Mouse (Mus musculus) ES-Bruce4 (cell line): ENCODE results near the gene Ptprm. TPM values are rescaled to one million over a fixed set of nuclear protein-coding genes. Genes with fewer than 3 reads are reported as not detected.

Experiments
- H3K27ac ChIP-seq: 2 replicates; pipeline ENCODE4 v1.5.1; 2012; ENCODE audit warnings: low read length, inconsistent platforms; ENCODE audit not compliant: insufficient read depth
- H3K27me3 ChIP-seq: 2 replicates; pipeline ENCODE4 v1.6.1; 2012; ENCODE audit warnings: mild to moderate bottlenecking, low read length, inconsistent platforms; ENCODE audit not compliant: control insufficient read depth, poor library complexity, insufficient read depth, severe bottlenecking
- H3K36me3 ChIP-seq: 2 replicates; pipeline ENCODE4 v1.6.1; 2012; ENCODE audit warnings: inconsistent platforms, mild to moderate bottlenecking, low read length, moderate library complexity; ENCODE audit not compliant: control insufficient read depth, poor library complexity, insufficient read depth, severe bottlenecking
- H3K4me1 ChIP-seq: one replicate; pipeline ENCODE4 v1.8.1; 2011; ENCODE audit warnings: low read length; ENCODE audit not compliant: control insufficient read depth, insufficient read depth
- H3K4me3 ChIP-seq: 2 replicates; pipeline ENCODE4 v1.5.1; 2011; ENCODE audit warnings: low read depth, mild to moderate bottlenecking, low read length
- H3K9ac ChIP-seq: 2 replicates; pipeline ENCODE4 v1.6.1; 2012; ENCODE audit warnings: low read depth, mild to moderate bottlenecking, inconsistent platforms; ENCODE audit not compliant: poor library complexity, severe bottlenecking
- H3K9me3 ChIP-seq: replicated peaks from 2 replicates; pipeline ENCODE4 v1.6.1; 2012; ENCODE audit warnings: mild to moderate bottlenecking, low read length, inconsistent platforms; ENCODE audit not compliant: control insufficient read depth, poor library complexity, insufficient read depth, severe bottlenecking
- CTCF ChIP-seq: IDR thresholded peaks from one replicate; pipeline ENCODE4 v1.8.1; 2011; ENCODE audit warnings: low read depth, low read length
- EP300 ChIP-seq: IDR thresholded peaks from 2 replicates; pipeline ENCODE4 v1.6.1; 2011; ENCODE audit warnings: low read depth, low read length; ENCODE audit not compliant: insufficient read depth
- POLR2A ChIP-seq: IDR thresholded peaks from one replicate; pipeline ENCODE4 v1.8.1; 2011; ENCODE audit warnings: low read length; ENCODE audit not compliant: insufficient read depth
- polyA plus RNA-seq: library from polyadenylated mRNA; stranded (reverse); fragments of >200 nt; gene quantifications from 2 replicates; pipeline ENCODE4 v1.2.4, GENCODE M21; 2011; ENCODE audit warnings: low read depth; ENCODE audit not compliant: missing spikeins, insufficient read depth, insufficient read length

Ptprm gene
- polyA plus RNA-seq, 1 experiment: 10.8 TPM

DNA sequence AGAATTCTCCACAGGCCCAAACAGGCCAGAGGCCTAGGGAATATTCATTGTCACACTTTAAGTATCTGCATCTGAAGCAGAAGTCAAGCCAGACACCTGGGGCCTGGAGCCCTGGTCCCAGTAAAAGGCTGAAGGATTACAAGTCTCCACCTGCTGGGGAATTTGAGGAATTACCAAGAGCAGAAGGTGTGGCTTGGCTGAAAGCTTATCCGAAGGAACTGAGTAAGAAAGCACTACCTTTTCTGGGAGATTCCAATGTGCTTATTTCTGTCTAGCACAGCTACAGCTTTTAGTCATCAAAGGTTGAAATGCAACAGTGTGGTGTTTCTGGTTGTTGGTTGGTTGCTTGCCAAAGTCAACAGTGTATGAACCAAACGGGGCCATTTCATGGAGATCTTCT, 178.4 kb downstream of the Ptprm start:
- Histone ChIP-seq H3K4me3 (no peak overlapping the region), H3K27me3 (no peaks in the 10 kb centered on the region), H3K27ac (no peak overlapping the region), H3K9ac (no peak overlapping the region), H3K36me3 (no peaks in the 10 kb centered on the region), H3K9me3 (no peaks in the 10 kb centered on the region), H3K4me1 (no peaks in the 10 kb centered on the region)
- TF ChIP-seq CTCF: no peak
- no peak for TF ChIP-seq POLR2A
- no peak for TF ChIP-seq EP300

DNA sequence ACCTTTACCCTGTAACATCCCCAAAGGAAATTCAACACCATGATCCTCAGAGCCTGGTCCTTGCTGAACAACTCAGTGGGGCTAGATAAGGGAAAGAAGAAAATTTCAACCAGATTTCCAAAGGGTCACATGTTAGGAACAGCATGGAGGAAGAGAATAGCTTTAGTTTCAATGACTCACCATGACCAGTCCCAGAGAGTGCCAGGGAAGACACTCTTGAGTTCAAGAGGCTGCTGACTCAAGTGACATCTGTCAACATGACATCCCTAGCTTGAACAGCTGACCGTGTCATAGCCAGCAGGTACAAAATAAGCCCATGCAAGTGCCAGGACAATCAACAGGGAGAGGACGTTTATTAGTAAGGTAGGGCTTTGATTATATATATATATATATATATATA, 182.9 kb downstream of the Ptprm start:
- Histone ChIP-seq H3K4me3 (no peak overlapping the region), H3K9me3 (no peaks in the 10 kb centered on the region), H3K4me1 (no peaks in the 10 kb centered on the region), H3K36me3 (no peaks in the 10 kb centered on the region), H3K9ac (no peak overlapping the region), H3K27ac (no peak overlapping the region), H3K27me3 (no peaks in the 10 kb centered on the region)
- TF ChIP-seq EP300: no peak
- no peak for TF ChIP-seq POLR2A
- no peak for TF ChIP-seq CTCF

DNA sequence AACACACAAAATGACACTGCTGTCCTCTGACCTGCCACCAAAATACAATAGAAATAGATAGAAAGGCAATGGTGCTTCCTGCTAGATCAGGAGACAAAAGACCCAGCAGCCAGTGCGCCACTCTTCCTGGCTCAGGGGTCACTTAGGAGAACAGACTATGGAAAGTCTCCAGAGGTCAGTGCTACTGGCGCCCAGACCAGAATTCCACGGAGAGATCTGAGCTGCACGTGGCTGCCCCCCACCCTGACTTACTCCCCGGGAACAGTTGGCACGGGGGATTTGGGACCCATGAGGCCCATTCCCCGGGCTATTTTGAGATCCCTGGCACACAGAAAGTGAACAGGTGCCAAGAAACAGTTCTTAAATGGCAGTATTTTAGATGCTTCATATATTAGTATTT, 183.6 kb downstream of the Ptprm start:
- Histone ChIP-seq H3K4me3 (no peak overlapping the region), H3K9me3 (no peaks in the 10 kb centered on the region), H3K27me3 (no peaks in the 10 kb centered on the region), H3K9ac (no peak overlapping the region), H3K4me1 (no peaks in the 10 kb centered on the region), H3K36me3 (no peaks in the 10 kb centered on the region), H3K27ac (no peak overlapping the region)
- TF ChIP-seq POLR2A (no peak), EP300 (no peak), CTCF (no peak)

DNA sequence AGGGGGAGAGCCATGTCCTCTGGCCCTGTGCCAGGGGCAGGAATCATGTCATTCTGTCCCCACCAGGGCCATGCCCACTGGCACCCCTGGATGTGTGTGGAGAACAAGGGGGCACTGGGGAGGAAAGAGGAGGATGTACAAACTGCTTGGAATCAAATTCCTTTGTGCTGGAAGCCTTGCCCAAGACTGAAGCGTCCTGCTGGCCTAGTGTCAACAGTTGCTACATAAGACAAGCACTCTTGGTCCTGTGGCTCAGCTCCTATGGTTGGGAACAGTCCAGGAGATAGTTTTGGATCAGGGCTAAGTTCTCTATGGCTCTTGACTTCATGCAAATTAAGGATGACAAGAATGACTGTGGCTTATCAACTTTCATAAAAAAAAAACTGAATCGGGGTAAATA, 188.4 kb downstream of the Ptprm start:
- H3K27ac ChIP-seq: no peak overlapping the region

DNA sequence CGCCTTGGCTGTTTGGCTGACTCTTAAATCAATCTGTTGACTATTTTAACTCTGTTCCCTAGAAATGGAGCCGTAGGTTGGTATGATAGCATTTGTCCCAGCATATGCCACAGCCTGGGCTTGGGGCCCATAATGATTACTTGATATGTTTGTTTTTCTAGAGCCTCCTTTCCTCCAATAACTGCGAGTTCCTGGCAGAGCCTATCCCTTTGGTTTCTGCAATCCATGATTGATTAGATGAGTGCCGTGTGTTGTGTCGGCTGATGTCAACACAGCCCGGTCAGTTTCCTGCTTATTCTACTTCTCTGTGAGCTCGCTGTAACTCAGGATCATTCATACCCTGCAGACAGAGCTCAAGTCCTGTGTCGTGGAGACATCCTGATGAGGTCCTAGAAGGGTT, 194.6 kb downstream of the Ptprm start:
- no peak overlapping the region for H3K9ac ChIP-seq
- no peaks in the 10 kb centered on the region for H3K27me3 ChIP-seq
- H3K27ac ChIP-seq: no peak overlapping the region
- no peak overlapping the region for H3K4me3 ChIP-seq
- H3K4me1 ChIP-seq: no peaks in the 10 kb centered on the region
- H3K36me3 ChIP-seq: no peaks in the 10 kb centered on the region
- TF ChIP-seq EP300 (no peak), POLR2A (no peak), CTCF (no peak)
- H3K9me3 ChIP-seq: no peaks in the 10 kb centered on the region

More for the DNA sequence above, 188.4 kb downstream of the Ptprm start:
- no peak overlapping the region for H3K4me3 ChIP-seq
- H3K27me3 ChIP-seq: no peaks in the 10 kb centered on the region
- H3K9ac ChIP-seq: no peak overlapping the region
- no peaks in the 10 kb centered on the region for H3K9me3 ChIP-seq
- H3K4me1 ChIP-seq: no peaks in the 10 kb centered on the region
- no peaks in the 10 kb centered on the region for H3K36me3 ChIP-seq
- TF ChIP-seq CTCF (no peak), POLR2A (no peak), EP300 (no peak)

DNA sequence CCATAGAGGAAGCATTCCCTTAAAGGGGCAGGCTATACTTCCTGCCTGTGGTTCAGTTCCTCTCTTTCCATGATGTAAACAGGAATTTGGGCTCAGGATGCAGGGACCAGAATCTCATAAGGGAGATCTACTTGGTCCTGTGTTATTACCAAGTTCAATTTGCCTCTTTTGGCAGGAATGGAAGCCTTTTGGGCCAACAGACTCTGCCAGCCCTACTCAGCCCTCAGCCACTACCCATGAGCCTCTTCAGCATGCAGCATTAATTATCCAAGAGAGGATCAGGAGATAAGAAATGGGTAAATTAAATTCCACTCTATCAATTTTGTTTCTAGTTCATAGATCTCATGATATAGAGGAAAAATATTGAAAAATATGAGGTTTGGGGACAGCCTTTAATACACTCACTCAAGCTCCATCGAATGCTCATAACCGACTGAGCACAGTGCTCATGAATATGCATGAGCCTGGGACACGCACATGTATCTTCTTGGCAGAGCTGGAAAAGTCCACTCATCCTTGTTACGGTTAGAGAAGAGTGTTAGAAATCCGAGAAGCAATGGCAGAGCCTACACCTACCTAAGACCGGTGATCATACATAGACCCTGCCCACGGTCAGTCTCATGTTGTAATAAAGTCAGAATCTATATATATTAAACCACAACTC, 197.0 kb downstream of the Ptprm start:
- Histone ChIP-seq H3K4me3 (no peak overlapping the region), H3K9me3 (no peaks in the 10 kb centered on the region), H3K36me3 (no peaks in the 10 kb centered on the region), H3K9ac (no peak overlapping the region), H3K4me1 (no peaks in the 10 kb centered on the region), H3K27ac (no peak overlapping the region), H3K27me3 (no peaks in the 10 kb centered on the region)
- TF ChIP-seq EP300 (no peak), CTCF (no peak), POLR2A (no peak)
